18 mouse cellular contexts compared by ENCODE assay signal in the genomic region with DNA sequence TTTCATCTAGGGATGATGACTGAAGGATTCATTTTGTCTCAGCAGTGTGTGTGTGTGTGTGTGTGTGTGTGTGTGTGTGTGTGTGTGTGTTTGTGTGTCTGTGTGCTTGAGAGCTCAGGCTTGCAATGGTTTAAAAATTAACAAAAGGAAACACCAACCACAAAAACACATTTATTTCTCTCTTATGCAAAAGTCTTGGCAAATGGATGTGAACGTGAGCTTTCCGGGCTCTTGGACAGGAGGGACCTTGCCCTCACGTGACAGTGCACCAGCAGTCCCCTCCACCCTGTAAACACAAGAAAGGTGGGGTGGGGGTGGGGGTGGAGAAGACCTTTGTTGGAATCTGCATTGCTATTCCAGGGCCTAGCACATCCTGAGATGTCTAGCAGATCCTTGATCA. TPM values are rescaled to one million over a fixed set of nuclear protein-coding genes. Genes with fewer than 3 reads are reported as not detected.
"Had no signal": no experiment of that assay in that cellular context is flagged by ENCODE, and none has a peak within 500 bp of the region (broad histone marks: within the 10 kb centered on the region; RNA-seq: fewer than 3 reads in every experiment).

No protein-coding gene starts in this region.

- H3K9me3 ChIP-seq: neural tube, embryonic 12.5 days; neural tube, embryonic 13.5 days; neural tube, embryonic 15.5 days; stomach, embryonic 15.5 days had no signal

- H3K27ac ChIP-seq: neural tube, embryonic 12.5 days; neural tube, embryonic 13.5 days; neural tube, embryonic 15.5 days; stomach, embryonic 15.5 days; stomach, postnatal 0 days had no signal

- DNase-seq: retina, postnatal 1 day; right cerebral cortex, adult 18-20 months; right cerebral cortex, postnatal 14 days; right cerebral cortex, postnatal 25 days; right cerebral cortex, postnatal 4 days; spleen, adult 18-20 months; thymus, adult 18-20 months; thymus, adult 2 months; thymus, postnatal 14 days; thymus, postnatal 25 days; thymus, postnatal 36 days; thymus, postnatal 4 days had no signal

- H3K4me2 ChIP-seq: neural tube, embryonic 12.5 days; neural tube, embryonic 13.5 days; neural tube, embryonic 15.5 days; stomach, embryonic 15.5 days had no signal

- H3K9ac ChIP-seq: neural tube, embryonic 12.5 days; neural tube, embryonic 13.5 days; neural tube, embryonic 15.5 days; stomach, embryonic 15.5 days had no signal

- H3K27me3 ChIP-seq: neural tube, embryonic 12.5 days; stomach, embryonic 15.5 days had no signal

- H3K36me3 ChIP-seq: neural tube, embryonic 12.5 days; neural tube, embryonic 13.5 days; neural tube, embryonic 15.5 days; stomach, embryonic 15.5 days had no signal

- H3K4me1 ChIP-seq: neural tube, embryonic 12.5 days had no signal

- H3K4me3 ChIP-seq: neural tube, embryonic 12.5 days; neural tube, embryonic 13.5 days; neural tube, embryonic 15.5 days; stomach, embryonic 15.5 days had no signal

RNA-seq across cellular contexts. Expression of gene Arhgef17, which starts 5.6 kb away (rescaled TPM):
- total RNA-seq: neutrophil, adult 5-6 weeks had no signal
